Mouse (Mus musculus) heart, postnatal 14 days (tissue): ENCODE data around the gene Lsr. TPM values are rescaled to one million over a fixed set of nuclear protein-coding genes. Genes with fewer than 3 reads are reported as not detected.
"Not testable (repeated sequence)": the region's sequence is repeated elsewhere in the genome, so short reads cannot be mapped to it uniquely, and the experiment has no call there.

Source experiments
- DNase-seq, 2 experiments: peaks; one replicate each; pipeline ENCODE4 v3.0.0; 2021 to 2022
- intact Hi-C: fragments of 180-260 bp; cut with DNase I; formaldehyde crosslinking; loops from one replicate; pipeline ENCODE4 v1.15.1; 2025
- total RNA-seq, 2 experiments: library from RNA; stranded (reverse); gene quantifications; 2 replicates each; pipeline ENCODE4 v1.2.3; 2021

The Lsr gene
- total RNA-seq, 2 experiments from 2014 or later = 4.2 to 5.0 TPM

GRCm38 (mm10) chr7:30943909-30944635 is 29.2 kb downstream of the Lsr start, which contains the start of gene Hamp:
Gene Hamp, minus strand, starts transcription at chr7:30944032.
- DNase-seq = no peak
- intact Hi-C loops = no loop called here

- DNase-seq, intact Hi-C loops: not testable (repeated sequence)
These were observed 30.9 kb downstream of the Lsr start for GRCm38 (mm10) chr7:30942365-30942764.

- intact Hi-C loops, DNase-seq: not testable (repeated sequence)
These were observed 33.2 kb downstream of the Lsr start for GRCm38 (mm10) chr7:30940070-30940469.

- intact Hi-C loops, DNase-seq: not testable (repeated sequence)
These were observed 37.7 kb downstream of the Lsr start for GRCm38 (mm10) chr7:30935422-30936099.

GRCm38 (mm10) chr7:30924581-30924980 is 48.7 kb downstream of the Lsr start, which contains the start of gene Hamp2:
Gene Hamp2, minus strand, starts transcription at chr7:30924681.
- DNase-seq, intact Hi-C loops: not testable (repeated sequence)

GRCm38 (mm10) chr7:30924071-30924470 is 49.2 kb downstream of the Lsr start:
- intact Hi-C loops = no loop called here

GRCm38 (mm10) chr7:30922490-30922889 is 50.8 kb downstream of the Lsr start:
- DNase-seq, intact Hi-C loops: not testable (repeated sequence)

More at GRCm38 (mm10) chr7:30924071-30924470, 49.2 kb downstream of the Lsr start:
- no peak for DNase-seq

GRCm38 (mm10) chr7:30920217-30920616 is 53.0 kb downstream of the Lsr start:
- DNase-seq = no peak
- intact Hi-C loops = no loop called here

GRCm38 (mm10) chr7:30917219-30917618 is 56.0 kb downstream of the Lsr start:
- intact Hi-C loops = no loop called here
- no peak for DNase-seq

- intact Hi-C loops = no loop called here
- no peak for DNase-seq
These were observed 56.6 kb downstream of the Lsr start for GRCm38 (mm10) chr7:30916713-30917112.

- intact Hi-C loops = no loop called here
- no peak for DNase-seq
These were observed 58.5 kb downstream of the Lsr start, which contains the start of gene Mag for GRCm38 (mm10) chr7:30914732-30915131. Gene Mag, minus strand, starts transcription at chr7:30914873.

GRCm38 (mm10) chr7:30909773-30910172 is 63.5 kb downstream of the Lsr start:
- DNase-seq = no peak
- intact Hi-C loops = no loop called here

GRCm38 (mm10) chr7:30908992-30909431 is 64.3 kb downstream of the Lsr start:
- intact Hi-C loops = no loop called here
- no peak for DNase-seq

GRCm38 (mm10) chr7:30908277-30908991 is 64.8 kb downstream of the Lsr start:
- DNase-seq = no peak
- intact Hi-C loops = no loop called here

Other genes starting within 250 kb of the Lsr start
- gene Tmem147, start 243.9 kb downstream of the Lsr start, total RNA-seq = 100 to 1,000 TPM; 238 to 243 TPM
- not detected for gene Gapdhs, start 229.8 kb downstream of the Lsr start, total RNA-seq
- 1 to 10 TPM; 4.3 to 5.5 TPM for gene Sbsn, start 222.0 kb downstream of the Lsr start, total RNA-seq
- 1 to 10 TPM; 4.8 to 7.0 TPM for gene Dmkn, start 209.7 kb downstream of the Lsr start, total RNA-seq
- gene Krtdap, start 185.6 kb downstream of the Lsr start, total RNA-seq = not detected
- under 1 TPM; 0.34 to 0.74 TPM for gene Ffar2, start 149.7 kb downstream of the Lsr start, total RNA-seq
- not detected for gene Ffar3, start 117.3 kb downstream of the Lsr start, total RNA-seq
- not detected for gene Ffar1, start 111.9 kb downstream of the Lsr start, total RNA-seq
- under 1 TPM; 0.39 to 0.43 TPM for gene Cd22, start 93.1 kb downstream of the Lsr start, total RNA-seq
- gene Mag, start 58.6 kb downstream of the Lsr start, total RNA-seq = under 1 TPM; 0.15 to 0.22 TPM
- gene Hamp2, start 48.8 kb downstream of the Lsr start, total RNA-seq = 1 to 10 TPM; 1.9 to 5.4 TPM
- 10 to 100 TPM in 1 of 2 experiments, 1 to 10 TPM in 1; 5.1 to 28.3 TPM for gene Hamp, start 29.4 kb downstream of the Lsr start, total RNA-seq
- 100 to 1,000 TPM in 1 of 2 experiments, 10 to 100 TPM in 1; 90.2 to 103 TPM for gene Usf2, start 16.7 kb downstream of the Lsr start, total RNA-seq
- gene Fam187b, start 326 bp upstream of the Lsr start, total RNA-seq = under 1 TPM in 1 of 2 experiments, not detected in 1; 0.60 TPM
- 10 to 100 TPM; 28.8 to 29.2 TPM for gene Fxyd5, start 69.0 kb upstream of the Lsr start, total RNA-seq
- gene Fxyd7, start 78.0 kb upstream of the Lsr start, total RNA-seq = 1 to 10 TPM; 1.1 to 1.3 TPM
- 100 to 1,000 TPM; 712 to 747 TPM for gene Fxyd1, start 83.7 kb upstream of the Lsr start, total RNA-seq
- 1 to 10 TPM; 2.8 to 3.5 TPM for gene Lgi4, start 85.9 kb upstream of the Lsr start, total RNA-seq
- gene Fxyd3, start 103.2 kb upstream of the Lsr start, total RNA-seq = 1 to 10 TPM; 2.7 to 5.2 TPM
- 1 to 10 TPM; 2.1 to 2.3 TPM for gene Hpn, start 141.8 kb upstream of the Lsr start, total RNA-seq
- 10 to 100 TPM; 17.9 to 18.4 TPM for gene Scn1b, start 153.5 kb upstream of the Lsr start, total RNA-seq
- 10 to 100 TPM; 30.3 to 34.1 TPM for gene Gramd1a, start 182.4 kb upstream of the Lsr start, total RNA-seq